Mouse (Mus musculus): ENCODE data around the gene Tomm22.
A peak's percentile ranks its signal among the peaks of the same experiment; 100 is the strongest.

Tomm22 gene

GRCm38 (mm10) chr15:79686046-79686869 is 15.6 kb downstream of the Tomm22 start:
- DNase-seq: no peak

- no peak for DNase-seq
Observed at GRCm38 (mm10) chr15:79687175-79687574, 16.5 kb downstream of the Tomm22 start.

GRCm38 (mm10) chr15:79687646-79688267 is 17.1 kb downstream of the Tomm22 start, which contains the start of gene Josd1:
Josd1 (minus strand) TSS chr15:79687919.
- DNase-seq: peak; percentile 95 to 96

GRCm38 (mm10) chr15:79688268-79688956 is 17.8 kb downstream of the Tomm22 start:
- DNase-seq: no peak

GRCm38 (mm10) chr15:79689662-79690425 is 19.2 kb downstream of the Tomm22 start:
- no peak for DNase-seq

- DNase-seq: peak; percentile 99 to 100
Observed at GRCm38 (mm10) chr15:79690426-79691022, 19.9 kb downstream of the Tomm22 start, which contains the start of gene Gtpbp1. Gtpbp1 (plus strand) TSS chr15:79690845.

- peak in 1 of 2 experiments; percentile 54 for DNase-seq
Observed at GRCm38 (mm10) chr15:79691023-79691508, 20.4 kb downstream of the Tomm22 start.

GRCm38 (mm10) chr15:79692334-79692733 is 21.7 kb downstream of the Tomm22 start:
- no peak for DNase-seq

- DNase-seq: no peak
Observed at GRCm38 (mm10) chr15:79693740-79694139, 23.1 kb downstream of the Tomm22 start.

GRCm38 (mm10) chr15:79694512-79694911 is 23.9 kb downstream of the Tomm22 start:
- no peak for DNase-seq

- no peak for DNase-seq
Observed at GRCm38 (mm10) chr15:79695516-79695915, 24.9 kb downstream of the Tomm22 start.

- DNase-seq: peak in 1 of 2 experiments; percentile 51
Observed at GRCm38 (mm10) chr15:79696508-79696907, 25.8 kb downstream of the Tomm22 start.

- DNase-seq: peak; percentile 52 to 66
Observed at GRCm38 (mm10) chr15:79697011-79697410, 26.4 kb downstream of the Tomm22 start.

- DNase-seq: no peak
Observed at GRCm38 (mm10) chr15:79697558-79698187, 27.0 kb downstream of the Tomm22 start.

- DNase-seq: peak in 1 of 2 experiments; percentile 52
Observed at GRCm38 (mm10) chr15:79706603-79707214, 36.0 kb downstream of the Tomm22 start.

GRCm38 (mm10) chr15:79708229-79708822 is 37.7 kb downstream of the Tomm22 start:
- no peak for DNase-seq

GRCm38 (mm10) chr15:79715646-79716045 is 45.0 kb downstream of the Tomm22 start:
- DNase-seq: no peak

- DNase-seq: no peak
Observed at GRCm38 (mm10) chr15:79716710-79717109, 46.0 kb downstream of the Tomm22 start.

GRCm38 (mm10) chr15:79720267-79720666 is 49.6 kb downstream of the Tomm22 start:
- DNase-seq: no peak

- no peak for DNase-seq
Observed at GRCm38 (mm10) chr15:79720796-79721195, 50.1 kb downstream of the Tomm22 start.
